8 mouse cellular contexts compared by ENCODE assay signal in genomic region chr5:123508921-123509320, GRCm38 (mm10). TPM values are rescaled to one million over a fixed set of nuclear protein-coding genes. Genes with fewer than 3 reads are reported as not detected.
DNase-seq lines count a peak whose midpoint lies in the region; ATAC-seq lines count a peak whose summit lies in the region.

No protein-coding gene starts in this region.

- H3K9me3 ChIP-seq in heart, embryonic 16.5 days (replicated peaks; ENCODE audit: control insufficient read depth, low read length): no peaks in the 10 kb centered on the region
- no peaks in the 10 kb centered on the region for H3K9me3 ChIP-seq in hindbrain, embryonic 15.5 days
- no peaks in the 10 kb centered on the region for H3K9me3 ChIP-seq in midbrain, embryonic 16.5 days (replicated peaks; ENCODE audit: control insufficient read depth, low read length, poor library complexity, severe bottlenecking)

- 12% methylated on average over 12 of the region's 12 CpGs for whole genome bisulfite sequencing in heart, embryonic 16.5 days
- WGBS in hindbrain, embryonic 15.5 days: 8% methylated on average over 12 of the region's 12 CpGs
- 7% methylated on average over 11 of the region's 12 CpGs for WGBS in midbrain, embryonic 16.5 days

- H3K4me1 ChIP-seq in heart, embryonic 16.5 days (ENCODE audit: control insufficient read depth, insufficient read depth, low read length): peaks cover 6% of the 10 kb centered on the region; the same call in 1 of the 2 replicates
- no peaks in the 10 kb centered on the region for H3K4me1 ChIP-seq in brown adipose tissue, adult 24 weeks (ENCODE audit: control insufficient read depth, insufficient read depth, insufficient read length, low read length)
- H3K4me1 ChIP-seq in hindbrain, embryonic 15.5 days (replicated peaks): peaks cover 18% of the 10 kb centered on the region
- H3K4me1 ChIP-seq in midbrain, embryonic 16.5 days (ENCODE audit: control insufficient read depth, insufficient read depth, low read length): peaks cover 4% of the 10 kb centered on the region; the same call in 1 of the 2 replicates

- H3K27me3 ChIP-seq in heart, embryonic 16.5 days (ENCODE audit: control insufficient read depth, insufficient read depth, low read length): peaks cover 9% of the 10 kb centered on the region
- 0 out of 2 replicates have a peak, but pooled peaks cover 3% of the 10 kb centered on the region for H3K27me3 ChIP-seq in hindbrain, embryonic 15.5 days
- no peaks in the 10 kb centered on the region for H3K27me3 ChIP-seq in midbrain, embryonic 16.5 days (ENCODE audit: control insufficient read depth, insufficient read depth, low read depth, low read length)

- H3K27ac ChIP-seq in heart, embryonic 16.5 days (ENCODE audit: low read length): no peak overlapping the region
- no peak overlapping the region for H3K27ac ChIP-seq in brown adipose tissue, adult 24 weeks (replicated peaks; ENCODE audit: low read depth, low read length)
- H3K27ac ChIP-seq in hindbrain, embryonic 15.5 days (replicated peaks): no peak overlapping the region
- H3K27ac ChIP-seq in midbrain, embryonic 16.5 days (ENCODE audit: low read length): no peak overlapping the region

- peak overlapping the region; percentile 67 for H3K4me3 ChIP-seq in heart, embryonic 16.5 days (ENCODE audit: low read length)
- H3K4me3 ChIP-seq in brown adipose tissue, adult 24 weeks (ENCODE audit: insufficient read depth, low read depth, low read length): peak overlapping the region; percentile 68
- peak overlapping the region; percentile 51 for H3K4me3 ChIP-seq in hindbrain, embryonic 15.5 days
- H3K4me3 ChIP-seq in midbrain, embryonic 16.5 days (ENCODE audit: low read depth, low read length): peak overlapping the region; percentile 68

- peak overlapping the region; percentile 93 for H3K4me2 ChIP-seq in heart, embryonic 16.5 days (ENCODE audit: low read depth, low read length)
- H3K4me2 ChIP-seq in hindbrain, embryonic 15.5 days: peak overlapping the region; percentile 86
- H3K4me2 ChIP-seq in midbrain, embryonic 16.5 days (ENCODE audit: low read length): peak overlapping the region; percentile 79

- ATAC-seq in heart, embryonic 16.5 days (replicated peaks; ENCODE audit: extremely low read depth, insufficient read depth, low FRiP score): no peak
- no peak for ATAC-seq in hindbrain, embryonic 15.5 days (ENCODE audit: low FRiP score, low read depth)
- ATAC-seq in midbrain, embryonic 16.5 days: peak; percentile 21; the same call in 1 of the 2 replicates

- no peak for DNase-seq in heart, postnatal 25 days (ENCODE audit: low spot score)
- no peak for DNase-seq in adrenal gland, postnatal 10 days
- DNase-seq in natural killer cell, adult 2 months (ENCODE audit: low spot score in 2 of 2): no peak
- DNase-seq in layer of hippocampus, postnatal 10 days (ENCODE audit: low spot score in 2 of 2): no peak

- H3K36me3 ChIP-seq in heart, embryonic 16.5 days (ENCODE audit: control insufficient read depth, insufficient read depth): peaks cover 8% of the 10 kb centered on the region
- H3K36me3 ChIP-seq in hindbrain, embryonic 15.5 days: peaks cover 10% of the 10 kb centered on the region; the same call in 1 of the 2 replicates
- H3K36me3 ChIP-seq in midbrain, embryonic 16.5 days (ENCODE audit: control insufficient read depth, insufficient read depth, low read length): 0 out of 2 replicates have a peak, but pooled peaks cover 3% of the 10 kb centered on the region

- intact Hi-C loops in heart, postnatal 25 days (cut with DNase I): loop anchor here (10.0 kb wide), 1 partner anchor 224 kb away; no protein-coding TSS in a partner anchor

- H3K9ac ChIP-seq in heart, embryonic 16.5 days (ENCODE audit: low read length): peak overlapping the region; percentile 61; the same call in 1 of the 2 replicates
- H3K9ac ChIP-seq in hindbrain, embryonic 15.5 days: peak overlapping the region; percentile 37
- peak overlapping the region; percentile 76 for H3K9ac ChIP-seq in midbrain, embryonic 16.5 days (ENCODE audit: low read depth, low read length)

RNA-seq across cellular contexts. Expression of gene B3gnt4, which starts 1.3 kb away (rescaled TPM):
- 0.11 and 0.17 TPM in 2 replicates for polyA plus RNA-seq in heart, embryonic 16.5 days (2015; fragmentation: Nextera tagmentation; extraction: Ambion mirVana)
- not detected for total RNA-seq in heart, postnatal 25 days (2021)
- polyA plus RNA-seq in brown adipose tissue, adult 24 weeks (2012; ENCODE audit: insufficient read depth, insufficient read length, missing spikeins): 0.79 TPM in 1 of 2 replicates, not detected in the other
- 0.76 and 1.3 TPM in 2 replicates for polyA plus RNA-seq in hindbrain, embryonic 15.5 days (2015; fragmentation: Nextera tagmentation; extraction: Ambion mirVana)
- polyA plus RNA-seq in midbrain, embryonic 16.5 days (2015; fragmentation: Nextera tagmentation; extraction: Ambion mirVana): 0.58 and 1.4 TPM in 2 replicates
- under 1 TPM; 0.27 to 0.30 TPM for total RNA-seq in adrenal gland, postnatal 10 days (2021)
- 1 to 10 TPM; 1.3 to 1.8 TPM for total RNA-seq in layer of hippocampus, postnatal 10 days (2021)

RNA-seq across cellular contexts. Expression of gene Diablo, which starts 15.1 kb away (rescaled TPM):
- 103 and 105 TPM in 2 replicates for polyA plus RNA-seq in heart, embryonic 16.5 days (2015; fragmentation: Nextera tagmentation; extraction: Ambion mirVana)
- 10 to 100 TPM; 64.4 to 71.1 TPM for total RNA-seq in heart, postnatal 25 days (2021)
- 58.4 and 76.8 TPM in 2 replicates for polyA plus RNA-seq in brown adipose tissue, adult 24 weeks (2012; ENCODE audit: insufficient read depth, insufficient read length, missing spikeins)
- 106 TPM in 2 replicates for polyA plus RNA-seq in hindbrain, embryonic 15.5 days (2015; fragmentation: Nextera tagmentation; extraction: Ambion mirVana)
- 109 and 111 TPM in 2 replicates for polyA plus RNA-seq in midbrain, embryonic 16.5 days (2015; fragmentation: Nextera tagmentation; extraction: Ambion mirVana)
- total RNA-seq in adrenal gland, postnatal 10 days (2021): 10 to 100 TPM; 66.7 to 85.1 TPM
- 10 to 100 TPM; 41.3 to 48.8 TPM for total RNA-seq in layer of hippocampus, postnatal 10 days (2021)

RNA-seq across cellular contexts. Expression of gene Gm49027, which starts 16.4 kb away (rescaled TPM):
- 0.09 and 0.34 TPM in 2 replicates for polyA plus RNA-seq in heart, embryonic 16.5 days (2015; fragmentation: Nextera tagmentation; extraction: Ambion mirVana)
- not detected for total RNA-seq in heart, postnatal 25 days (2021)
- polyA plus RNA-seq in brown adipose tissue, adult 24 weeks (2012; ENCODE audit: insufficient read depth, insufficient read length, missing spikeins): not detected in 2 replicates
- 1.6 and 4.2 TPM in 2 replicates for polyA plus RNA-seq in hindbrain, embryonic 15.5 days (2015; fragmentation: Nextera tagmentation; extraction: Ambion mirVana)
- 0.73 and 0.92 TPM in 2 replicates for polyA plus RNA-seq in midbrain, embryonic 16.5 days (2015; fragmentation: Nextera tagmentation; extraction: Ambion mirVana)
- 10 to 100 TPM in 1 of 2 experiments, 1 to 10 TPM in 1; 8.9 to 19.0 TPM for total RNA-seq in adrenal gland, postnatal 10 days (2021)
- 1 to 10 TPM; 6.2 to 8.7 TPM for total RNA-seq in layer of hippocampus, postnatal 10 days (2021)

RNA-seq across cellular contexts. Expression of gene Il31, which starts 19.6 kb away (rescaled TPM):
- polyA plus RNA-seq in heart, embryonic 16.5 days (2015; fragmentation: Nextera tagmentation; extraction: Ambion mirVana): not detected in 2 replicates
- total RNA-seq in heart, postnatal 25 days (2021): not detected
- not detected in 2 replicates for polyA plus RNA-seq in brown adipose tissue, adult 24 weeks (2012; ENCODE audit: insufficient read depth, insufficient read length, missing spikeins)
- not detected in 2 replicates for polyA plus RNA-seq in hindbrain, embryonic 15.5 days (2015; fragmentation: Nextera tagmentation; extraction: Ambion mirVana)
- not detected in 2 replicates for polyA plus RNA-seq in midbrain, embryonic 16.5 days (2015; fragmentation: Nextera tagmentation; extraction: Ambion mirVana)
- not detected for total RNA-seq in adrenal gland, postnatal 10 days (2021)
- not detected for total RNA-seq in layer of hippocampus, postnatal 10 days (2021)

RNA-seq across cellular contexts. Expression of gene Lrrc43, which starts 19.8 kb away (rescaled TPM):
- polyA plus RNA-seq in heart, embryonic 16.5 days (2015; fragmentation: Nextera tagmentation; extraction: Ambion mirVana): 0.07 and 0.09 TPM in 2 replicates
- total RNA-seq in heart, postnatal 25 days (2021): not detected
- polyA plus RNA-seq in brown adipose tissue, adult 24 weeks (2012; ENCODE audit: insufficient read depth, insufficient read length, missing spikeins): not detected in 2 replicates
- 0.38 and 0.43 TPM in 2 replicates for polyA plus RNA-seq in hindbrain, embryonic 15.5 days (2015; fragmentation: Nextera tagmentation; extraction: Ambion mirVana)
- polyA plus RNA-seq in midbrain, embryonic 16.5 days (2015; fragmentation: Nextera tagmentation; extraction: Ambion mirVana): 0.76 and 1.4 TPM in 2 replicates
- total RNA-seq in adrenal gland, postnatal 10 days (2021): not detected
- total RNA-seq in layer of hippocampus, postnatal 10 days (2021): 1 to 10 TPM; 1.7 to 2.2 TPM
